ENCODE assay signal across 10 mouse cellular contexts in genomic region chr13:42149328-42150071, GRCm38 (mm10).
A peak's percentile ranks its signal among the peaks of the same experiment; 100 is the strongest.
DNase-seq lines count a peak whose midpoint lies in the region; ATAC-seq lines count a peak whose summit lies in the region.
"Had no signal": no experiment of that assay in that cellular context is flagged by ENCODE, and none has a peak within 500 bp of the region (broad histone marks: within the 10 kb centered on the region; RNA-seq: fewer than 3 reads in every experiment).

No protein-coding gene starts in this region.

- H3K27ac ChIP-seq in intestine, embryonic 14.5 days (ENCODE audit: low read depth), result 0 out of 2 replicates have a peak overlapping the region, but pooled peaks have one; percentile 1
- no peak overlapping the region for H3K27ac ChIP-seq in intestine, embryonic 15.5 days
- peak overlapping the region; percentile 1; the same call in 1 of the 2 replicates for H3K27ac ChIP-seq in forebrain, embryonic 16.5 days (ENCODE audit: low read length)
- peak overlapping the region; percentile 86 for H3K27ac ChIP-seq in midbrain, embryonic 14.5 days (replicated peaks; ENCODE audit: low read depth, low read length)

- 45% methylated on average over 9 of the region's 9 CpGs for WGBS in intestine, embryonic 14.5 days
- 44% methylated on average over 9 of the region's 9 CpGs for WGBS in intestine, embryonic 15.5 days
- 21% methylated on average over 9 of the region's 9 CpGs for WGBS in forebrain, embryonic 16.5 days
- WGBS in midbrain, embryonic 14.5 days, result 21% methylated on average over 9 of the region's 9 CpGs

- H3K27me3 ChIP-seq in intestine, embryonic 14.5 days (replicated peaks; ENCODE audit: control insufficient read depth, insufficient read depth, low read length), result no peaks in the 10 kb centered on the region
- H3K27me3 ChIP-seq in intestine, embryonic 15.5 days (replicated peaks), result no peaks in the 10 kb centered on the region
- H3K27me3 ChIP-seq in forebrain, embryonic 16.5 days (replicated peaks; ENCODE audit: control insufficient read depth, insufficient read depth, low read length), result no peaks in the 10 kb centered on the region
- H3K27me3 ChIP-seq in midbrain, embryonic 14.5 days (ENCODE audit: control insufficient read depth, insufficient read depth, low read length), result no peaks in the 10 kb centered on the region
- H3K27me3 ChIP-seq: limb, embryonic 13.5 days had no signal

- H3K4me2 ChIP-seq in intestine, embryonic 14.5 days (ENCODE audit: low read length), result no peak overlapping the region
- no peak overlapping the region for H3K4me2 ChIP-seq in intestine, embryonic 15.5 days (replicated peaks)
- H3K4me2 ChIP-seq in forebrain, embryonic 16.5 days (ENCODE audit: low read length), result no peak overlapping the region
- H3K4me2 ChIP-seq in midbrain, embryonic 14.5 days (ENCODE audit: low read length), result peak overlapping the region; percentile 26; the same call in 1 of the 2 replicates
- H3K4me2 ChIP-seq: limb, embryonic 13.5 days had no signal

- no peaks in the 10 kb centered on the region for H3K9me3 ChIP-seq in intestine, embryonic 14.5 days (ENCODE audit: control insufficient read depth, low read length)
- H3K9me3 ChIP-seq in intestine, embryonic 15.5 days, result no peaks in the 10 kb centered on the region
- no peaks in the 10 kb centered on the region for H3K9me3 ChIP-seq in forebrain, embryonic 16.5 days (ENCODE audit: control insufficient read depth, low read length)
- no peaks in the 10 kb centered on the region for H3K9me3 ChIP-seq in midbrain, embryonic 14.5 days (ENCODE audit: control insufficient read depth, low read length)
- H3K9me3 ChIP-seq: G1E; limb, embryonic 13.5 days had no signal

- H3K4me3 ChIP-seq in intestine, embryonic 14.5 days (ENCODE audit: low read depth, low read length), result no peak overlapping the region
- no peak overlapping the region for H3K4me3 ChIP-seq in intestine, embryonic 15.5 days (replicated peaks)
- H3K4me3 ChIP-seq in forebrain, embryonic 16.5 days (replicated peaks; ENCODE audit: low read length), result no peak overlapping the region
- no peak overlapping the region for H3K4me3 ChIP-seq in midbrain, embryonic 14.5 days (replicated peaks; ENCODE audit: low read depth, low read length)
- H3K4me3 ChIP-seq: limb, embryonic 13.5 days had no signal

- H3K4me1 ChIP-seq in intestine, embryonic 14.5 days (replicated peaks; ENCODE audit: control insufficient read depth, insufficient read depth, low read length), result peaks cover 9% of the 10 kb centered on the region; the same call in 1 of the 2 replicates
- H3K4me1 ChIP-seq in intestine, embryonic 15.5 days (replicated peaks), result 0 out of 2 replicates have a peak, but pooled peaks cover 10% of the 10 kb centered on the region
- peaks cover 23% of the 10 kb centered on the region for H3K4me1 ChIP-seq in forebrain, embryonic 16.5 days (replicated peaks; ENCODE audit: control insufficient read depth, insufficient read depth, low read length)
- H3K4me1 ChIP-seq in midbrain, embryonic 14.5 days (ENCODE audit: control insufficient read depth, insufficient read depth, low read length), result peaks cover 23% of the 10 kb centered on the region

- H3K9ac ChIP-seq in intestine, embryonic 14.5 days (ENCODE audit: low read length), result no peak overlapping the region
- no peak overlapping the region for H3K9ac ChIP-seq in intestine, embryonic 15.5 days
- H3K9ac ChIP-seq in forebrain, embryonic 16.5 days (replicated peaks; ENCODE audit: low read depth, low read length), result 0 out of 2 replicates have a peak overlapping the region, but pooled peaks have one; percentile 8
- H3K9ac ChIP-seq in midbrain, embryonic 14.5 days (replicated peaks; ENCODE audit: low read length), result peak overlapping the region; percentile 1; the same call in 1 of the 2 replicates
- H3K9ac ChIP-seq: limb, embryonic 13.5 days had no signal

- H3K36me3 ChIP-seq in intestine, embryonic 14.5 days (ENCODE audit: control insufficient read depth, insufficient read depth, low read length), result peaks cover 3% of the 10 kb centered on the region
- H3K36me3 ChIP-seq in intestine, embryonic 15.5 days, result no peaks in the 10 kb centered on the region
- H3K36me3 ChIP-seq in forebrain, embryonic 16.5 days (ENCODE audit: control insufficient read depth, insufficient read depth), result no peaks in the 10 kb centered on the region
- 0 out of 2 replicates have a peak, but pooled peaks cover under 1% of the 10 kb centered on the region for H3K36me3 ChIP-seq in midbrain, embryonic 14.5 days (ENCODE audit: control insufficient read depth, insufficient read depth, low read length)

- intact Hi-C loops in left cerebral cortex, postnatal 4 days (cut with DNase I), result no loop called here

- no peak for DNase-seq in intestine, embryonic 14.5 days (ENCODE audit: low spot score)
- peak; percentile 40 for DNase-seq in brain, adult 2 months (ENCODE audit: low read depth, low spot score)
- DNase-seq in midbrain, embryonic 14.5 days, result peak; percentile 67
- DNase-seq in left cerebral cortex, postnatal 4 days, result no peak
- DNase-seq in right cerebral cortex, adult 18-20 months, result no peak
- DNase-seq in urinary bladder, postnatal 36 days (ENCODE audit: low spot score in 2 of 2), result no peak

- ATAC-seq in intestine, embryonic 14.5 days (replicated peaks; ENCODE audit: low FRiP score, low TSS enrichment, low read depth), result no peak
- ATAC-seq in intestine, embryonic 15.5 days, result no peak
- peak; percentile 62 for ATAC-seq in forebrain, embryonic 16.5 days
- ATAC-seq in midbrain, embryonic 14.5 days (ENCODE audit: low FRiP score, low TSS enrichment), result peak; percentile 48; the same call in 1 of the 2 replicates

Comparison
In these comparisons a context has a peak if more than half of its experiments do, and no peak if none do; other contexts are left out.
1. ATAC-seq: peak in forebrain, embryonic 16.5 days (single experiment) and midbrain, embryonic 14.5 days (single experiment); none in intestine, embryonic 14.5 days (single experiment) and intestine, embryonic 15.5 days (single experiment).
2. DNase-seq: peak in brain, adult 2 months (single experiment) and midbrain, embryonic 14.5 days (single experiment); none in intestine, embryonic 14.5 days (single experiment), left cerebral cortex, postnatal 4 days (single experiment), right cerebral cortex, adult 18-20 months (single experiment) and urinary bladder, postnatal 36 days (0 of 2).
3. H3K9ac ChIP-seq: peak in forebrain, embryonic 16.5 days (single experiment) and midbrain, embryonic 14.5 days (single experiment); none in intestine, embryonic 14.5 days (single experiment) and intestine, embryonic 15.5 days (single experiment).